Mouse (Mus musculus): Measurements from ENCODE around the gene Cdh18.

GRCm38 (mm10) chr15:23134950-23135715, 586.3 kb downstream of the Cdh18 start:
- TF ChIP-seq EP300 (IDR thresholded peaks at IDR 0.05; ENCODE audit: low read depth) (no peak), CTCF (IDR thresholded peaks at IDR 0.05; ENCODE audit: low read depth) (no peak)
